Mouse (Mus musculus) spleen, postnatal 14 days (tissue): Measurements from ENCODE around the gene Saal1.
"Not testable (repeated sequence)": the region's sequence is repeated elsewhere in the genome, so short reads cannot be mapped to it uniquely, and the experiment has no call there.

Experiments
- DNase-seq, 2 experiments: peaks; one replicate each; pipeline ENCODE4 v3.0.0; 2021 to 2022; ENCODE audit warnings: low spot score in 2 of 2

The Saal1 gene

DNA sequence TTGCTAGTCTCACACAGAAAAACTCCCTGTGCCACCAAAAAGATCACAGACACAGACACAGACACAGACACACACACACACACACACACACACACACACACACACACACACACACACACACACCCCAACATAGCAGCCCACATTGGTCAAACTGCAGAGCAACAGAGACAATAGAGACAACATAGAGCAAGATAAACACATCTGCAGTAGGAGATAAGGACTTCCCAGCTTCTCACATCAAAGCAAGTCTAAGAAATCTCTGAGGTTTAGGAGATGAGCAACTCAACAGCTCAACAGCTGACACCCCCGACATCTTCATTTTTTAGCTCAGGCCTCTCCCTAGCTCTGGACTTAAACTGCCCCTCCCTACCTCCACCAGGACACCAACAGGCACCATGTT lies 13.7 kb downstream of the Saal1 start:
- no peak for DNase-seq

DNA sequence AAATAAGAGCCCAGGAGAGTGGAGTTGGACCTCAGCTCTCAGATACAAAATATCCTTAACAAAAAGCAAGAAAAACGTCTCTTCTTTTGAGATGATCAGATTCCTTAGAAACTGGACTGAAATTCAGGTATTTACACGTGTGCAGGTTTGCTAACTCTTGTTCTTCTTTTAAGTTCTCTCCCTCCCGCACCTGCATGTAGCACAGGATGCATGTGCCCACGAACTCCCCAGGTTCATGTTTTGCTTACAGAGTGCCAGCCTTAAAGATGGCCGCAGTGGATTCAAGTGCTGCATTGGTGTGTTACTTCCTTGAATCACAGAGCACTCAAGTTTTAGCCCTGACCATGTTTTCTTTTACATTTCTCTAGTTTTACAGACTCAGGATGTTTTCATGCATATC lies 23.7 kb downstream of the Saal1 start:
- DNase-seq, result peak in 1 of 2 experiments; percentile 17

DNA sequence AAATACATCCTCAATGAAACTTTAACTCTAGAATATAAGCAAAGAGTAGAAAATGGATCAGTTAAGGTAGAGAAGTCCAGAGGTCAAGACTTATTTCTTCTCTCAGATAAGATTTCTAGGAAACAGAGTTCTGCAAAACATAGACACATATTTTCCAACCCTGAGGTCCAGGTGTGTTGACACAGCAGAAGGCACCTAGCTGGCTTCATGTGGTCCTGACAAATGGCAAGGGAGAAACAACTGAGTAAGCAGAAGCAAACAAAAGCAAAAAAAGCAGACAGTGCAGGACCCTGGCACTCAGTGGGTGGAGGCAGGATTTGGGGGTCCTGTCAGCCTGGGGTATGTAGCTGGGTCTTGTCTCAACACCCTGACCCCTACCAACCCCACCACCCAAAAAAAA lies 29.7 kb downstream of the Saal1 start:
- DNase-seq, result no peak

DNA sequence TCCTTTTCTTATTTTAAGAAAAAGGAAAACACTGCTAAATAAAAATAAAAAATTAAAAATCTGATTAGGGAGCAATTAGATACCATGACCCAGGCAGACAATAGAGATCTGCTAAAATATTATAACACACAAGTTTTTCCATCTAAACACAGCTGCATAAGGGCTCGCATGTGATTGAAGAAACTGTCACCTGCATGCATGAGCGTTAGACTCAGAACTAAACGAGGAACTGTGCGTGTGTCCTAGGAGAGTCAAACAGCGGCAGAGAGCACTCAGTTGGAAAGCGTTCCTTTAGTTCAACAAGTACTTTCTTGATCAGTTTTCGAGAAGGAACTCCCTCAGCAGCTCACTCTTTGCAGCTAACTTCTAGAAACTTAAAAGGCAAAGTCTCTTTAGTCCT lies 31.4 kb downstream of the Saal1 start:
- not testable (repeated sequence) for DNase-seq

DNA sequence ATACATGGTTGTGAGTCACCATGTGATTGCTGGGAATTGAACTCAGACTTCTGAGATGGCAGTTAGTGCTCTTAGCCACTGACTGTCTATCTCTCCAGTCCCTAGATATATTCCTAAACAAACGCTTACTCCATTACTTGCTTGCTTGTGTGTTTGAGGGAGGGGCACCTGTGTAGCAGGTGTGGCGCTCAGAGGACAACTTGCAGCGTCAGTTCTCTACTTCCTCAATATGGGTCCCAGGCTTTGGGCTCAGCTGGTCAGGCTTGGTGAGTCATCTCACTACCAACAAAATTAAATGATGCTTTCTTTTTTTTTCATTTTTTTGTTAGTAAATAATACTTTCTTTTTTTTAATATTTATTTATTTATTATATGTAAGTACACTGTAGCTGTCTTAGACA lies 32.1 kb downstream of the Saal1 start:
- DNase-seq, result no peak

DNA sequence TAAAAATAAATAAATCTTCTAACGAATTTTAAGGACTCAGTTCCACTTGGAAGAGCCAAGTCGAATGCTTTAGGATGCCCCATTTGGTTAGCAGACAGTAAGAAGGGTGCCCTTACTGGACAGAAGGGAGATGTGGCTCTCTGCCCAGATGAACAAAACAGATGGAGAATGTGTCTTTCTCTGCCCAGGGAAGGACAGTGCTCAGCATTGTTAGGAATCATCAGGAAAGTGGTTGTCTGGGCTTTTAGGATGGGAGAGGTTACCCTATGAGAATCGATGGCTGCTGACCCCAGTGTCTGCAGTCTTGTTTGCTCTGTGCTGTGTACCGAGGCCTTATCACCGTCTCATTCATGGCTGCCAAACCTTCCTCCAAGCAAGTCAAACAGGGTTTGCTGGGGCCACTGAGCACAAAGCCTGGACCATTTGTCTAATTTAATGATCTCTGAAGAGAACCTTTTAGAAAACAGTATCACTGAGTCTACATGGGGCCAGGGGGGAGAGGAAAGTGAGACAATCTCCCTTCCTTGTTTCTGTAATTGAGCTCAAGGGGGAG lies 33.6 kb downstream of the Saal1 start:
- DNase-seq, result no peak

DNA sequence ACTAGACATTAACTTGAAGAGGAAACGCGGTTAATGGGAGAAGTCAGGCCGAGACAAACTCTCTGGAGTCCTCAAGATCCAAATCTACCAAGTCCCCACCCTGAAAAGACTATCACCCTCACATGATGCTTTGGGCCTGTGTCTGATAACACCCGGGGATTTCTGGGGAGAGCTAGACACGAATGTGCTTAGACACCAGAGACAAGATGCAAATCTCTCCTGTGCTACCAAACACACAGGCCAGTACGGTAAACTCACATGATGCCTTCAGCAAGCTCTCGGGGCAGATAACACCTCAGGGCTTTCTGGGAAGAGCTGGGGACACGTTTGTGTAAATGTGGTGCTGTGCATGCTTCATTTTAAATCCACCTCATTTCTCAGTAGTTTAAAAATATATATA lies 34.6 kb downstream of the Saal1 start:
- no peak for DNase-seq

DNA sequence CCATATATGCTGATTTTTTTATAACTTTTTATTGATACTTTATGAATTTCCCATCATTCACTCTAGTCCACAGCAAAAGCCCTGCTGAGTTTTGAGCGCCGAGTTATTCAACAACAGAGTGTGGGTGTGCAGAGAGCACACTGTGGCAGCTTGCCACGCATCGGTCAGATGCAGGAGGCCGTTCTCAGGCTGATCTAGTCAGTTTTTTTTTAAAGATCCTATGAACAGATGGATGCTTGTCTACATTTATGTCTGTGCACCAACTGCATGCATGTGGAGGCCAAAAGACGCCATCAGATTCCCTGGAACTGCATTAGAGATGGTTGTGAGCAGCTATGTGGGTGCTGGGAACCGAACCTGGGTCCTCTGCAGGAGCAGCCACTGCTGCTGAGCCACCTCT lies 35.4 kb downstream of the Saal1 start:
- DNase-seq, result no peak

DNA sequence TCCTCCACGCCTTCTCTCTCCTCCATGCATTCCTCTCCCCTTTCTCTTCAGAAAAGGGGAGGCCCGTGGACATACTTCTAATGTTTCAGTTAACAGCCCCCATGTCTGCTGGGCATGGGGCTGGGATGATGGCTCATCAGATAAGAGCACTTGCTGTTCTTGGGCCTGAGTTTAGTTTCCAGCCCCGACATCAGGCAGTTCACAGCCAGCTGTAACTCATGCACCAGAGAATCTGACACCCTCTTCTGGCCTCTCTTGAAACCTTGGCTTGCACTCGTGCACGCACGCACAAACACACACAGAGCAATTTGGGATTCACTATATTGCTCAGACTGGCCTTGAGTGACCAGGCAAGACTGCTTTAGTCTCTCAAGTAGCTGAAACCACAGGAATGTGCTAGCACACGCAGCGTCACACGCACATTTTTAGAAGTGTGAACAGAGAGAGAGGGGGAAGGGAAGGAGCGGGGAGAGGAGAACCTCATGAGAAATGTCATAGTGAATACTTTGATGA lies 38.3 kb downstream of the Saal1 start, which contains the start of gene Tph1:
TSS of gene Tph1 (minus strand) at position 378 of the 513 bp plus-strand sequence.
- DNase-seq, result no peak

DNA sequence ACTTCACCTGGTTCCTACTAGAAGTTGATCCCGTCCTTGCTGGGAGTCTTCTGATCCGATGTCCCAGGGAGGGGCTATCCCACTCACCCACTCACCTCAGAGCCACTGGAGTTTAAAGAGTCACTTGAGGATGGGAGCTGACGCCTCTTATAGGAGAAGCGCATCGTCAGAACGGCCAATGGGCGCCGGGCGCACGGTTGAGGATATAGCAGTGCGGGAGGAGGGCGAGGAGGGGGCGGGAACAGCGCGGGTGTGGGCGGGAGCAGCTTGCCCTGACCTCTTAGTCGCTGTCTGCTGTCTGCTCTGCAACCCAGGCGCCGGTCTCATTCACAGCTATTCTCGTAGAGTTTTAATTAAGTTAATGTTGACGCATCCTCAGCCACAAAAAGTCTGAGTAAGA lies 43.2 kb downstream of the Saal1 start:
- no peak for DNase-seq

DNA sequence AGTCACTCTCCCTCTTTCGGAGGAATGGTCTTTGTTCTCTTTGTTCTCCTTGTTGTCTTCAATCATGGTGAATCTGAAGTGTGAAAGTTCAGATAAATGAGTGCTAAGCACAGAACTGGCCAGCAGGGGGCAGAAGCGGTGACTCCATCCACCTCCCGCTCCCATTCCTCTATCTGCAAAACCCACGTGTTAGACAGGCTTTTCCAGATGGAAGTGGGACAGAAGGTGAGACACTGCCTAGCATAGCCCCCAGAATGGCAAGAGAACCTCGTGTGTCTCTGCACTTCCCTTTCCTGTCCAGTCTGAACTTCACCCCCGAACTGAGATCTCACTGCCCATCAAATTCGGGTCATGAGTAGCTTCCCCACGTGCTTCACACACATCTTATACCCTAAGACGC lies 45.2 kb downstream of the Saal1 start:
- peak in 1 of 2 experiments; percentile 6 for DNase-seq

DNA sequence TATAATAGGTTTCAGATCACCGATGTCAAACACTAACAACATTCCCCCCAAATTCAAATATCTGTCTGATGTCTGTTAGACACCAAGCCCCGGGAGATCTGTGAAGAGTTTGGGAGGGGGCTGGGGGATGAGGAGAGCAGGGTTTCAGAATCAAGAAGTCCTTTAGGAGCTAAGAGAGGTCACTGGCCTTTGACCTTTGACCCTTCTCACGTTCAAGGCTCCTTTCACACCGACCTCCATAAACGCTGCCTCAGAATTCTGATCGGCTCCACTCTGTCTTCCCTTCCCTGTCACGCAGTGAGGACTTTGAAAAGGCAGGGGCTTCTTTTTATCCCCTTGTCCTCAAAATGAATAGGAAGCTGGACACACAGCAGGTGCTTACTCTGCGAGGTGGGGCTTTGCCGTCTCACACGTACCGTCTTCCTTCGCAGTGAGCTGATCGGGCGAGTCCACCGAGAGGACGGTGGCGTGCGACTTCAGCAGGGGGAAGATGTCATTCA lies 48.8 kb downstream of the Saal1 start:
- no peak for DNase-seq

DNA sequence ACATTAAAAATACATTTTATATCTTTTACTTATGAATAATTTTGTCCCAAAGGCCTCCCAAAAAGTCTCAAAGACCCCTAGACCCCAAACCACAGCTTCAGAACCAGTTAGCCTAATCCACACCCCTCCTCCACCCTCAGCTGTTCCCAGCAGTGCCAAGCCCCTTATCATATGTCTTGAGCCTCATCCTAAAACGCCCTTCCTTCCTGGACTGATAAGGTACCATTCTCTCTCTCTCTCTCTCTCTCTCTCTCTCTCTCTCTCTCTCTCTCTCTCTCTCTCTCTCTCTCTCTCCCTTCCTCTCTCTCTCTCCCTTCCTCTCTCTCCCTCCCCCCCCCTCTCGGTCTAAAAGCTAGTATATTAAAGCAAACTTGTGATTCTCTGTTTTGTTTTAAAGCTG lies 58.2 kb downstream of the Saal1 start:
- no peak for DNase-seq

DNA sequence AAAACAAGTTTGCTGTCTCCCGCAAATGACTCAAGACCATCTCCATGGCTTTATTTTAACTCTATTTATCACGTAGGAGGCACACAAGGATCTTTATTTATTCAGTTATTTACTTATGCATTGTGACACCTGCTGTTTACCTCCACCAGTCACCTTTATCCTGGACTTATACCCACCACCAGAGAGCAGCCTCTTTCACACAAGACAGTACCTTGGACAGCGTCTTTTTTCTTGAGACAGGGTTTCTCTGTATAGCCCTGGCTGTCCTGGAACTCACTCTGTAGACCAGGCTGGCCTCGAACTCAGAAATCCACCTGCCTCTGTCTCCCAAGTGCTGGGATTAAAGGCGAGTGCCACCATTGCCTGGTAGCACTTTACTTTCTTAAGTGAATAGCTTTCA lies 60.2 kb downstream of the Saal1 start:
- DNase-seq, result not testable (repeated sequence)

DNA sequence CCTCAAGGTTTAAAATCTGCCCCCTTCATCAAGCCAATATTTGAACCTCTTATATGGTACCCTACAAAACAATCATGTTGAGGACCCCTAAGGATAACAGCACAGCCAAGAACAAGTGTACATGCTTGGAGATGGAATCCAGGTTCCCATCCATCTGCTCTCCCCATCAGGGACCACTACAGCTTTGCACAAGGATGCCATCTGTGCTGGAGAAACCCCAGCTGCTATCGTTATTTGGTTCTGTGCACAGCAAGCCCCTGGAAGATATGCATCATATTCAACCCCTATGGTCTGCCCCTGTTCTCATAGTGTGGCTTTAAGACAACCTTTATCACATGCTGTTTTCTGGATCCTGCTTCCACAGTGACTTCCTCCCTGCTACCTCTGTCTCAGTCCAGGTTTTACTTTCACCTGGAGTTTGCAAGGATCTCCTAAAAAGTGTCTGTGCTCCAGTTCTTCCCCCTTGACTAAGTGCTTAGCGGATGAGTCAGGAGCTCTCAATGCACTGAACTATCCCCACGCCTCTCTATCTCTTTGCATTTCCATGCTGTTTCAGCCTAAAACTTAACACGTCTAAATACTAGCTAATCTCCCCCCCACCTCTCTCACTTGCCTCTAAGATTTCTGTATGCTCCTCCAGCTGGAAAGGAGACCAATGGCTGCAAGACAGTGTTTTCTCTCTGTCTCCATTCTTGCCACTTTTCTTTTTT lies 61.9 kb downstream of the Saal1 start:
- no peak for DNase-seq

DNA sequence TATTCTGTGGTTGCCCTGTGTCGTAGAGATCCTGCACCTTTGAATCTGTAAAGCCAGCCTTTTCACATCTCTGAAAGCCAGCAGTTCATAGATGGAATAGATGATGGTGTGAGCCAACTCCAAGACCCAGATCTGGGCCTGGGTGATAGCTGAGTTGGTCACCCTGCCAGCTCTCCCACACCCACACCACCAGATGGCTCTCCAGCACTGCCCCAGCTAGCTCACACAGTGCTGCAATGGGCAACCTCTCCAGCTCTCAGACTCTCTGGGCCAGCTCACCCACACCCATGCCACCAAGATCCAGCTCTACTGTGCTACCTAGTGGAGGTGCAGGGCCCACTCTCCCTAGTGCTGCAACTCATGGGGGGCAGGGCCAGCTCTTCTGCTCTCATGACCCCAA lies 67.3 kb downstream of the Saal1 start:
- DNase-seq, result no peak

DNA sequence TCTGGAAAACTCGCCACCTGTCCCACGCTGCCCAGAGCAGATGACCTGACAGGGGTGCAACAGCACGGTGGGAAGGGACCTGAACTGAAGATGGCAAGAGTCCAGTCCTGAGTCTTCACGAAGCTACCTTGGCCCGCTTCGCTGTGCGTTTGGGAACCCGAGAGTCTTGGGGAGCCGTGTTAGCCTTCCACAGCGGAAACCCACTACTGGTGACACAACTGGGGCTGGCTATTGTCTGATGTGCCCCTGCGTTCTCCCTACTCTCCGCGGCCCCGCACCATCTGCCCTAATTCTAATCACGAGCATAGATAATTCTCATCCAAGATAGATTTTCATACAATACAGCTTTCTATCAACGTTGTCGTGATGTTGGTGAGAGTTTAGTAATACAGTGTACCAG lies 70.4 kb downstream of the Saal1 start:
- no peak for DNase-seq

DNA sequence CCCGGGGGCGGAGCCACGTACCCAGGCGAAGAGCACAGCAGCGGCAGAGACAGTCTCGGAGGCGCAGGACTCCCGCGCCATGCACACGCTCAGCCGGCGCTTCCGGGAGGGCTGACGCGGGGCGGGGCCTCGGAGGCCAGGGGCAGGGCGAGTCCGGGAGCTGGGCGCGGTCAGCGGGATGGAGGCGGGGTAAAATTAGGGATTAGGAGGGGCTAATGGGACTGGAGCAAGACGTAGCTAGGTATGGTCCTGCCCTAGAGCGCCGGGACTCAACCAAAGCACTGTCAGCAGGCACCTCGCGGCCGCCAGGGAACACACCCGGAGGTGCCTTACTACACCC lies 70.8 kb downstream of the Saal1 start, which contains the start of gene Sergef:
TSS of gene Sergef (minus strand) at position 116 of the 340 bp plus-strand sequence.
- peak; percentile 65 to 71 for DNase-seq

DNA sequence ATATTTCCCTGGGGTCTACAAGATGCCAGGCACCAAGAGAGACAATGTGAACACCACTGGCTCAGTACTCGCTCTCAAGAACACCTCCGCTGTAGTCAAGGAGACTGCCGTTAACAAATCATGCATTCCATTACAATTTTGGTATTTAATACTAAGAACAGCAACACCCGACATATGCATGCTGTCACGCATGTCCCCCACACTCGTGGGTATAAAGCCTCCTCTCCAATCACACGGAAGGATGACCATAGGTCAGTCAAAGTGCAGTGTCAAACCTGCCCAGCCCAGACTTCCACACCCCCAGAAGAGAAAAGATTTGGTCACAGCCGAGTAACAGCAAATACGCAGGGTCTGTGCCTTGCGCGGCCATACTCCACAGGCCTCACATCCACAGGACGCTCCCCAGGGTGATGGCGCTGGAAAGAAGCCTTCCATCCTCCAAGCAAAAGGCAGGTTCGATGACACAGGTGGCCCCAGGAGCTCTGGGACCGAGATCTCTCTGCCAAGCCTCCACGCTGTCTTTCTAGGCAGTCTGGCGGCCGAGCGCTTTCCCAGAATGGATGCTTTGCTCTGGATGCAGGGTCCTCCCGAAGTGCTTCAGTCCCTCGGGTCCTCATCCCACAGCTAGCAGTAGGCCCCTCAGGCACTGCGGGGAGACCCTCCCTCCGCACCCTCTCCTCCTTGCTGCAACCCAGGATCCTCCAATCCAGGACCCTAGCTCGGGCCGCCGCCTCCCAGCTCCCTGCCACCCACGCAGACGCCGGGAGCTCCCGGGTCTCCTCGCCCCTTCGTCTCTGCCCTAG lies 71.4 kb downstream of the Saal1 start:
- DNase-seq, result no peak
